Mouse (Mus musculus): ENCODE measurements around the gene Cd2bp2. TPM values are rescaled to one million over a fixed set of nuclear protein-coding genes. Genes with fewer than 3 reads are reported as not detected.

Gene Cd2bp2
- total and polyA plus RNA-seq, 3 experiments = 56.7 to 64.8 TPM; not detected in 1

- peak; percentile 58; the same call in 1 of the 2 replicates for TF ChIP-seq MAX (IDR thresholded peaks at IDR 0.05; ENCODE audit: low read length)
- TF ChIP-seq MAZ (IDR thresholded peaks at IDR 0.05; ENCODE audit: low read depth, low read length) = 0 out of 2 replicates have a peak, but pooled peaks have one; percentile 6
- TF ChIP-seq USF1 (IDR thresholded peaks at IDR 0.05; ENCODE audit: low read depth, low read length) = no peak
- peak; percentile 18 to 60; a peak in 2 of 4 replicates for TF ChIP-seq EP300 (IDR thresholded peaks at IDR 0.05; ENCODE audit: low read depth in 1 of 2, low read length in 2 of 2)
Measured at GRCm38 (mm10) chr7:127183828-127184227, 12.0 kb downstream of the Cd2bp2 start (continued).

GRCm38 (mm10) chr7:127183345-127183744 is 12.5 kb downstream of the Cd2bp2 start:
- Histone ChIP-seq H3K27ac (ENCODE audit: control insufficient read depth, low read depth, low read length) (peak overlapping the region; percentile 92), H3K4me3 (ENCODE audit: control insufficient read depth in 1 of 2, insufficient read depth in 1 of 2, low read depth in 2 of 2, low read length in 2 of 2) (no peak overlapping the region), H3K27me3 (ENCODE audit: control insufficient read depth in 1 of 2, insufficient read depth in 2 of 2, low read length in 2 of 2) (no peaks in the 10 kb centered on the region), H3K79me2 (ENCODE audit: control insufficient read depth, insufficient read depth, low read length, poor library complexity) (no peaks in the 10 kb centered on the region; the same call in 1 of the 2 replicates), H3K4me1 (ENCODE audit: control insufficient read depth in 1 of 2, insufficient read depth in 2 of 2, low read length in 2 of 2) (peaks cover 36 to 45% of the 10 kb centered on the region in 2 experiments), H3K36me3 (ENCODE audit: control insufficient read depth in 1 of 2, insufficient read depth in 2 of 2, low read length in 2 of 2) (peaks cover 0 to 50% of the 10 kb centered on the region in 2 experiments; a peak in 2 of 4 replicates), H3K9ac (ENCODE audit: control insufficient read depth, low read depth, low read length, poor library complexity, severe bottlenecking) (peak overlapping the region; percentile 58), H3K9me3 (replicated peaks; ENCODE audit: insufficient read depth, low read length) (no peaks in the 10 kb centered on the region)
- TF ChIP-seq MEF2A (IDR thresholded peaks at IDR 0.05; ENCODE audit: extremely low read depth, insufficient replicate concordance, low read depth, low read length, poor library complexity, severe bottlenecking) (peak; percentile 87; the same call in 1 of the 2 replicates), BHLHE40 (IDR thresholded peaks at IDR 0.05; ENCODE audit: borderline replicate concordance, low read depth, low read length) (peak; percentile 73), HCFC1 (IDR thresholded peaks at IDR 0.05; ENCODE audit: low read depth, low read length) (0 out of 2 replicates have a peak, but pooled peaks have one; percentile 16), TBP (IDR thresholded peaks at IDR 0.05; ENCODE audit: low read depth, low read length) (peak; percentile 78), POLR2AphosphoS2 (IDR thresholded peaks at IDR 0.05; ENCODE audit: low read length) (no peak), ETS1 (IDR thresholded peaks at IDR 0.05; ENCODE audit: low read depth, low read length) (peak; percentile 96), UBTF (IDR thresholded peaks at IDR 0.05; ENCODE audit: borderline replicate concordance, insufficient read depth, low read depth, low read length) (no peak), MYB (IDR thresholded peaks at IDR 0.05; ENCODE audit: low read depth, low read length) (peak; percentile 99), MXI1 (IDR thresholded peaks at IDR 0.05; ENCODE audit: low read depth, low read length) (peak; percentile 41; the same call in 1 of the 2 replicates), MAZ (IDR thresholded peaks at IDR 0.05; ENCODE audit: low read depth, low read length) (no peak), CHD1 (IDR thresholded peaks at IDR 0.05; ENCODE audit: low read depth, low read length) (no peak), TCF12 (IDR thresholded peaks at IDR 0.05; ENCODE audit: low read depth, low read length) (peak; percentile 97), RCOR1 (IDR thresholded peaks at IDR 0.05; ENCODE audit: low read depth, low read length) (peak; percentile 96), GATA1 (IDR thresholded peaks at IDR 0.05; ENCODE audit: low read depth, low read length) (peak; percentile 99), TAL1 (IDR thresholded peaks at IDR 0.05; ENCODE audit: low read length) (peak; percentile 92), JUND (IDR thresholded peaks at IDR 0.05; ENCODE audit: low read depth, low read length) (no peak; the same call in 1 of the 2 replicates), NELFE (IDR thresholded peaks at IDR 0.05; ENCODE audit: low read depth, low read length) (no peak), POLR2AphosphoS5 (IDR thresholded peaks at IDR 0.05; ENCODE audit: borderline replicate concordance, low read depth, low read length) (no peak), EP300 (IDR thresholded peaks at IDR 0.05; ENCODE audit: low read depth in 1 of 2, low read length in 2 of 2) (peak; percentile 99), KAT2A (conservative IDR thresholded peaks at IDR 0.05; ENCODE audit: low read depth, low read length) (peak; percentile 39), ZC3H11A (IDR thresholded peaks at IDR 0.05; ENCODE audit: low read depth, low read length) (no peak), POLR2A (IDR thresholded peaks at IDR 0.05; ENCODE audit: control insufficient read depth in 1 of 2, insufficient read depth in 1 of 2, low read depth in 1 of 2, low read length in 2 of 2, poor library complexity in 1 of 2) (no peak), MYC (IDR thresholded peaks at IDR 0.05; ENCODE audit: low read depth, low read length) (peak; percentile 69), SIN3A (IDR thresholded peaks at IDR 0.05; ENCODE audit: low read length) (peak; percentile 90)
- peak; percentile 91 for DNase-seq (ENCODE audit: low read depth, low spot score)

All from MEL (cell line).